Mouse (Mus musculus): ENCODE measurements around the gene Slc30a1.
A peak's percentile ranks its signal among the peaks of the same experiment; 100 is the strongest.

Gene Slc30a1

GRCm38 (mm10) chr1:191945341-191945740 lies 38.8 kb downstream of the Slc30a1 start:
- DNase-seq (ENCODE audit: low read depth) = no peak

GRCm38 (mm10) chr1:191945756-191946155 lies 39.2 kb downstream of the Slc30a1 start:
- DNase-seq (ENCODE audit: low read depth) = no peak

- DNase-seq (ENCODE audit: low read depth) = no peak
Observed at GRCm38 (mm10) chr1:191946261-191946660, 39.7 kb downstream of the Slc30a1 start.

GRCm38 (mm10) chr1:191946835-191947234 lies 40.3 kb downstream of the Slc30a1 start:
- no peak for DNase-seq (ENCODE audit: low read depth)

GRCm38 (mm10) chr1:191947796-191948195 lies 41.2 kb downstream of the Slc30a1 start:
- no peak for DNase-seq (ENCODE audit: low read depth)

GRCm38 (mm10) chr1:191948600-191948999 lies 42.0 kb downstream of the Slc30a1 start:
- DNase-seq (ENCODE audit: low read depth) = no peak

GRCm38 (mm10) chr1:191950611-191951010 lies 44.0 kb downstream of the Slc30a1 start:
- DNase-seq (ENCODE audit: low read depth) = no peak

- DNase-seq (ENCODE audit: low read depth) = no peak
Observed at GRCm38 (mm10) chr1:191952733-191953335, 46.3 kb downstream of the Slc30a1 start.

- peak; percentile 61 for DNase-seq (ENCODE audit: low read depth)
Observed at GRCm38 (mm10) chr1:191955101-191955500, 48.5 kb downstream of the Slc30a1 start.

GRCm38 (mm10) chr1:191956261-191956660 lies 49.7 kb downstream of the Slc30a1 start:
- peak; percentile 58 for DNase-seq (ENCODE audit: low read depth)

- DNase-seq (ENCODE audit: low read depth) = peak; percentile 33
Observed at GRCm38 (mm10) chr1:191956871-191957270, 50.3 kb downstream of the Slc30a1 start.

GRCm38 (mm10) chr1:191957321-191957720 lies 50.8 kb downstream of the Slc30a1 start:
- DNase-seq (ENCODE audit: low read depth) = no peak

- no peak for DNase-seq (ENCODE audit: low read depth)
Observed at GRCm38 (mm10) chr1:191960946-191961345, 54.4 kb downstream of the Slc30a1 start.
